Mouse (Mus musculus) spleen, adult 18-20 months (tissue): ENCODE data around the gene Ehd3.

ENCODE experiments used
- DNase-seq, 2 experiments: peaks; one replicate each; pipeline ENCODE4 v3.0.0; 2022; ENCODE audit warnings: mixed read lengths in 2 of 2

Ehd3 gene

DNA sequence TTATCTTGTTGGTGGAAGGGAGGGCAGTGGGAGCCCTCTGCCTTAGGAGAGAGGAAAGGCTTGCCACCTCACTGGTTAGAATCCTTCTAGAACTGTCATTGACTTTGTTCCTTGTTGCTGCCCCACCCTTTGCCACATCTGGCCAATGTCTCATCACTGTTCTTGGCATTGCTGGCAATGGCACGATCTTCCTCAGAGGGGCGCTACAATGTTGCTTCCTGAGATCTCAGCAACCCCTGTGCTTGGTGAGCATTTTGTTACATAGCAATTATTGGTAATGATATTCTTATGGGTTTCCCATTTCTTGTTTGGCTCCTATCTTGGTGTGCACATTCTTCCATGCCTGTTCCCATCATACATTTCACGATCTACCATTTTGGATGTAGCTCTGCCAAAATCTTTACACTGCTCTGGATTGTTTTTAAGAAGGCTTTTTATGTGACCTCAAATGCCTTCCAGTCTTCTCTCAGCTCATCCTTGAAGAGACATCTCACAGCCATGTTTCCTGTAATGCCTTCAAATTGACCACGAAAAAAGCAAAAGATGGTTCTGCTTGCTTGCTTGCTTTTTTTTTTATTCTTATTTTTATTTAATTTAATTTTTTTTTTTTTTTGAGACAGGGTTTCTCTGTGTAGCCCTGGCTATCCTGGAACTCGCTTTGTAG, at the start of gene Ehd3:
Gene Ehd3 (plus strand): TSS at position 614 of the 664 bp plus-strand sequence.
- DNase-seq, result no peak

GRCm38 (mm10) chr17:73770964-73771363, 33.0 kb upstream of the Ehd3 start:
- no peak for DNase-seq

DNA sequence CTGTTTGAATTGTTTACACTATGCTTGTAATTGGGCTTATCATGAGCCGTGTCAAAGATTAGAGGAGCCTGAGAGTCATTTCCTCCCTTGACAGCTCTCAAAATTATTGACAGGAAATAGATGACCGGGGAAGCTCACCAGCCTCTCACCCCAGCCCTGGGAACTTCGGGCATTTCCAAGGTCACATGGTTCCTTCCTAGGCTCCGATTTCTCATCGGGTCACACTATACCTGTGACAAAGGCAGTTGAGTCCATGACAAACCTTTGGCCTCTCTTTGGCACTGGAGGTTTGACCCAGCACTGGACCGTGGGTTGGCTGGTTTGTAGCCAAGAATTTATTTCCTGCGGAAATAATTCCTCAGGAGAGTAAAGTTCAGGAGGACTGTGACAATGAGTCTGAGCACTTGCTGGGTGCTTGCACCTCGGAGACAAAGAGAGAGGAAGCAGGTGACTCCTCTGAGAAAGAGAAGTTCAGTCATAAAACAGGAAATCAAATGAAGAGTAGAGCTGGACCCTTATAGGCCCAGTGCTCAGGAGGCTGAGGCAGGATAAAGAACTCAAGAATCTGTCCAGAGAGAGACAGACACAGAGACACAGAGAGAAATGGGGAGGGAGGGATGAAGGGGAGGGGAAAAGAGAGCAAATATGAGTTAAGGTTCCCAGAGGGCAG, 17.2 kb upstream of the Ehd3 start:
- no peak for DNase-seq

DNA sequence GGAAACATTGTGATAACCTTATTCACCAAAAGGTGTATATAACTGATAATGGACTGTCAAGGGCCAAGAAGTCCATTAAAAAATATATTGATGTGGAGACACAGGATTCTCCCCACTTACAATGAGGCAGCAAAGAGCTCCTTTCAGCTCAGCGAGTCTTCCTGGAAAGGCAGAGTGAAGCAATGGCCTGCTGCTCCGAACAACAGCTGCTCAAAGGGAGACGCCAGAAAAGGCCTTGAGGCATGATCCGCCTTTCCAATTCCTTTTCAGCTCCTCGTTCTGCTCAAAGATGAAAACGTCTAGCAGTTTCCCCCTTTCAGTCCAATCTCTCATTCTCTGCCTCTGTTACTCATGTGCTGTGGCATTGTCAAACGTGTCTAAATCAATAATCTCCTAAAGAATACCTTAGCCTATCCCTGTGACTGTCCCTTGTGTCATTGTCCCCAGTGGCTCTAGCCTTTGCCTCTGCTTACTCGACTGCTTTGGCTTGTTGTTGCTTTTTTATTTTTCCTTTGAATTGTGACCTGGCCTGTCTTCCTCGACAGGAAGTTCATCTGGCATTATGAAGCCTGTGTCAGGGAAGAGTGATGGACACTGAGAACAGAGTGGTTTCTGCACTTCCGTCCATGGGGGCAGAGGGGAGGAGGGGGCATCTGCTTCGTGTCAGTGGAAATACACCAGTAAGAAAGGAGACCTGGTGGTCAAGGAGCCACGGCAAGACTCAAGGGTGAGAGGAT, 13.5 kb upstream of the Ehd3 start:
- no peak for DNase-seq

DNA sequence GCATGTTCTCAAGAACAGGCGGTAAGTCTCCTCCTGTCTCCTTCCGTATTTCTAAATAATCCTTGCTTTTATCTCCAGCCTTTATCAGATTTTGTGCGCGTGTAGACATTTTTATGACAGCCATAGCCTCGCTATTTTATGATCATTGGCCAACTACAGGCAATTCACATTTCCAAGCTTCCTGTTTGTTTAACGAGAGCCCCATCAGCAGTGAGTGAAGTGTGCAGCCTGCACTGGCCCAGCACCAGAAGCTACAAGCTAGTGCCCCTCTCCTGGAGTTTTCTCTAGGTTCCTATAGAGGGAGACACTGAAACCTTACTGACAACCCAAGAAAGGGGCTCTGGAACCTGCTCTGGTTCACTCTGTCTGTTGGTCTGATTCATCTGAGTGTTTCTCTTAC, 7.1 kb upstream of the Ehd3 start:
- DNase-seq, result no peak

DNA sequence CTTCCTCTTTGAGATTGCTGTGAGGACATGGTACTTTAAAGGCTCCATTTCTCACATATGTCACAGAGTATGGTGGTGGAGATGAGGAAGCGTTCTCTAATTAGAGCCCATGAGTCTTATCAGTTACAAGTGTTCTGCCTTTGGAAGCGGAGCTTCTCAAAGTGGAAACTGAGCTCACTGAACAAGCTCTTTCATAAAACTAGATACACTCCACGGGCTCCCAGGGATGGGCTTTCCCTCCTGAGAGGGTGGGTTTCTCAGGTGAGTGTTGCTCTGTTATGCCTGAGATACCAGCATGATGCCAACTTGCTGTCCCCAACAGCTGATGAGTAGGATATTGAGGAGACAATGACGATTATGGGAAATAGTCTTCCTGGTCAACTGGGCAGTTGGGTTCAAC, 6.2 kb upstream of the Ehd3 start:
- no peak for DNase-seq

GRCm38 (mm10) chr17:73804592-73805271, 798 bp downstream of the Ehd3 start:
- peak; percentile 71 to 82 for DNase-seq

- no peak for DNase-seq
Measured at GRCm38 (mm10) chr17:73806331-73806730, 2.4 kb downstream of the Ehd3 start.

- DNase-seq, result no peak
Measured at GRCm38 (mm10) chr17:73807211-73807610, 3.3 kb downstream of the Ehd3 start.

GRCm38 (mm10) chr17:73808431-73808830, 4.5 kb downstream of the Ehd3 start:
- DNase-seq, result no peak

DNA sequence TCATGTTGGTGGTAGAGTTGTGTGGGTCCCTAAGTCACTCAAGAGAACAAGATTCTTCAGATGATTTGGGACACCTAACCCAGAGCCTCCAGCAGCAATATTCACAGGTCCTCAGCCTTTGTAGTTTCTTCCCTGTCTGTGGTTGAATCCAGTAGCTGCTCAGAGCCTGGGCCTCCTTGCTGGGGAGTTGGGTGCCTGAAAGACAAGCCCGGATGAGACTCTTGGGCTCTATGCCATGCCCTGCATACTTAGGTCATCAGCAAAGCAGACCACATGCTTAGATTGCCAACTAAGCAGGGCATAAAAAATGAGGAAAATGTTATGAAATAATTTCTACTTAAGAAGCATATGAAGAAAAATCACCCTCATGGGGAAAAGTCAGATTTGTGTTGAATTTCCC, 6.9 kb downstream of the Ehd3 start:
- DNase-seq, result no peak

DNA sequence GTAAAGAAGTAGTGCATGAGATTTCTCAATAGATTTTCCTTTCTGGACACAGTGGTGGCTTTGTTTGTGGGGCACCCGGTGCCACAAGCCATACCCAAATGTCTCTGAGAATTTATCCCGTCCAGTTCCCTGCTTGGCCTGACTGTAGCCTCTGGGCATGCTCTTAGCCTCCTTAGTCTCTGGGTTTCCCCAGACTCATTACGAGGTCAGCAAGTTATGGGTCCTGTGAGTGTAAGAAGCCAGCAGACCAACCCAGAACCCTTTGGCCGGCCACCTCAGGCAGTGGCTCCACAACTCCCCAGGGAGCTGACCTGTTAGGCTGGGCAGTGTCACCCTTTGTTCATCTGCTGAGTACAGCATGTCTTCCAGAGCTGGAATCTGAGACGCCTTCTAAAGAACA, 7.6 kb downstream of the Ehd3 start:
- no peak for DNase-seq

- peak in 1 of 2 experiments; percentile 37 for DNase-seq
Measured at GRCm38 (mm10) chr17:73813031-73813660, 9.2 kb downstream of the Ehd3 start.

- peak in 1 of 2 experiments; percentile 43 for DNase-seq
Measured at GRCm38 (mm10) chr17:73814500-73815190, 10.7 kb downstream of the Ehd3 start.

GRCm38 (mm10) chr17:73817697-73818380, 13.9 kb downstream of the Ehd3 start:
- DNase-seq, result no peak

- DNase-seq, result no peak
Measured at GRCm38 (mm10) chr17:73818936-73819335, 15.0 kb downstream of the Ehd3 start.

GRCm38 (mm10) chr17:73820726-73821125, 16.8 kb downstream of the Ehd3 start:
- DNase-seq, result no peak

GRCm38 (mm10) chr17:73822255-73822654, 18.3 kb downstream of the Ehd3 start:
- DNase-seq, result no peak

DNA sequence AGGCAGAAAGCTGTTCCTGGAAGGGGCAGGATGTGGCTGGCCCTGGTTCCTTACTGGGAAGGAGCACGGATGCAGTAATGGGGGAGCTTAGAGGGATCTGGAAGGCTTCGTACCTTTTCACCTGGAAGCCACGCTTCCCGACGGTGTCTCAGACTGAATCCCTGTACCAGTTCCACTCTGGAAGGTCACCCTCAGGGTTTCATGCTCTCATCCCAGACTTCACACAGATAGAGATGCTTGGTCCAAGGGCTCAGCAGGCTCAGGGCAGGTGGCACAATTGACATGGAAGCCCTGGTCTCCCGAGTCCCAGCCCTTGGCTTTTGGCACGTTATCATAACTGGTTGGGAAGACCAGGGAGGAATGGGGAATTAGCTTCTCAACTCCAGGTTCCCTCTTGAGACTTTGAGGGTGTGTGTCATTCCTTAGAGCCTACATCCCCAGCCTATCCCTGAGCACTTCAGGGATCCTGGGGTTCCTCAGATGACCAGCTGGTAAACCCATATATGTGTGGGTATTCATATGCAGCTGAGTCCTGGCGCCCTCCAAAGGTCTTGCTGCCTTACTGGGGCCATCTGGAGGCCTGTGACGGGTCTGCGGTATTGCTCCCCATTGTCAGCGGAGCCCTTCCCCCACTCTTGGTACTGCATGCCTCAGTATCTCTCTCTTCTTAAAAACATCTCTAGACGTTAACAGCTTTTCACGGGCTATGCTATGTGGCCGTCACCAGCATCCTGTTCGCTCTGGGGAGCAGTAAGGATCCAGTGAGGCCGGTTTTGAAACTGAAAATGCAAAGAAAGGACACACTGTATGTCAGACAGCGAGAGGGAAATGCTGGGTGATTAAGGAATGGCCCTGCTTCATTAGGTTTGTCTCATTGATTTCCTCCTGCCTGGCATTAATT, 19.4 kb downstream of the Ehd3 start:
- DNase-seq, result no peak

- no peak for DNase-seq
Measured at GRCm38 (mm10) chr17:73824022-73824340, 20.0 kb downstream of the Ehd3 start.

- no peak for DNase-seq
Measured at GRCm38 (mm10) chr17:73826106-73826505, 22.2 kb downstream of the Ehd3 start.
